Mouse (Mus musculus) limb, embryonic 13.5 days (tissue): Measurements from ENCODE around the gene Tspan3. TPM values are rescaled to one million over a fixed set of nuclear protein-coding genes. Genes with fewer than 3 reads are reported as not detected.
A peak's percentile ranks its signal among the peaks of the same experiment; 100 is the strongest.

Source experiments
- ATAC-seq: fragments of 200-750 bp; cut with Nextera tagmentation; 2 replicates; pipeline ENCODE4 v1.8.0; 2017; ENCODE audit warnings: low read depth, moderate number of reproducible peaks, moderate TSS enrichment; ENCODE audit not compliant: low FRiP score
- H3K27ac ChIP-seq: fragments of 300-500 bp; sonication (generic); 2 replicates; pipeline ENCODE4 v1.5.1; 2015; ENCODE audit warnings: inconsistent platforms, mild to moderate bottlenecking, moderate library complexity
- H3K27me3 ChIP-seq: fragments of 300-500 bp; sonication (generic); 2 replicates; pipeline ENCODE4 v1.6.1; 2015; ENCODE audit warnings: mild to moderate bottlenecking, inconsistent platforms
- H3K36me3 ChIP-seq: fragments of 300-500 bp; sonication (generic); 2 replicates; pipeline ENCODE4 v1.6.1; 2015; ENCODE audit warnings: inconsistent platforms, mild to moderate bottlenecking, moderate library complexity
- H3K4me1 ChIP-seq: fragments of 300-500 bp; sonication (generic); 2 replicates; pipeline ENCODE4 v1.6.1; 2015; ENCODE audit warnings: inconsistent platforms
- H3K4me2 ChIP-seq: fragments of 300-500 bp; sonication (generic); replicated peaks from 2 replicates; pipeline ENCODE4 v1.6.1; 2015; ENCODE audit warnings: inconsistent platforms, mild to moderate bottlenecking, moderate library complexity
- H3K4me3 ChIP-seq: fragments of 300-500 bp; sonication (generic); 2 replicates; pipeline ENCODE4 v1.5.1; 2015; ENCODE audit warnings: moderate library complexity, mild to moderate bottlenecking, inconsistent platforms
- H3K9ac ChIP-seq: fragments of 300-500 bp; sonication (generic); 2 replicates; pipeline ENCODE4 v1.6.1; 2015; ENCODE audit warnings: mild to moderate bottlenecking, inconsistent platforms
- H3K9me3 ChIP-seq: fragments of 300-500 bp; sonication (generic); 2 replicates; pipeline ENCODE4 v1.6.1; 2016; ENCODE audit warnings: inconsistent platforms
- WGBS: fragments of 180-500 bp; shearing (Covaris S2); methylation state at CpG from one replicate; pipeline ENCODE4 v1.1.7; 2015; 5-methylcytosine and 5-hydroxymethylcytosine counted together
- polyA plus RNA-seq: library from polyadenylated mRNA; unstranded; fragments of >200 nt; fragmentation: Nextera tagmentation; extraction: Ambion mirVana; gene quantifications from 2 replicates; pipeline ENCODE4 v1.2.1, GENCODE M21; 2015

Tspan3 gene
- polyA plus RNA-seq, 1 experiment from 2014 or later, result 550 TPM

DNA sequence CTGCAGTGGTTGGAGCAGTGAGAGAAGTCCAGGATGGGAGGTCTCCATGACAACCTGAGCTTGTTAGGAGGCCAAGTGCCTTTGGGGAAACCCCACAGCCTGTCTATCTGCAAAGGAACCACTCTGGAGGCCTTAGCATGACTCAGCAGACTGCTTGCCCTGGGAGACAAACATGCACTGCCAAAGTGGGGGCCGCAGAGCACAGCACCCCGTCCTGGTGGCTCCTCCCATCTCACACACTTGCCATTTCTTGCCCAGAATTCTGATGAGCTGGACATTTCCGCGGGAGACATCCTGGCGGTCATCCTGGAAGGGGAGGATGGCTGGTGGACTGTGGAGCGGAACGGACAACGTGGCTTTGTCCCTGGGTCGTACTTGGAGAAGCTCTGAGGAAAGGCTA, 36.9 kb downstream of the Tspan3 start:
- H3K9me3 ChIP-seq, result no peaks in the 10 kb centered on the region
- H3K36me3 ChIP-seq, result peaks cover 66% of the 10 kb centered on the region
- H3K9ac ChIP-seq, result no peak overlapping the region
- 0 out of 2 replicates have a peak, but pooled peaks cover 5% of the 10 kb centered on the region for H3K4me1 ChIP-seq
- no peak overlapping the region for H3K4me2 ChIP-seq
- no peak overlapping the region for H3K27ac ChIP-seq
- 88% methylated on average over 9 of the region's 9 CpGs for WGBS
- no peak overlapping the region for H3K4me3 ChIP-seq
- ATAC-seq, result no peak
- no peaks in the 10 kb centered on the region for H3K27me3 ChIP-seq

DNA sequence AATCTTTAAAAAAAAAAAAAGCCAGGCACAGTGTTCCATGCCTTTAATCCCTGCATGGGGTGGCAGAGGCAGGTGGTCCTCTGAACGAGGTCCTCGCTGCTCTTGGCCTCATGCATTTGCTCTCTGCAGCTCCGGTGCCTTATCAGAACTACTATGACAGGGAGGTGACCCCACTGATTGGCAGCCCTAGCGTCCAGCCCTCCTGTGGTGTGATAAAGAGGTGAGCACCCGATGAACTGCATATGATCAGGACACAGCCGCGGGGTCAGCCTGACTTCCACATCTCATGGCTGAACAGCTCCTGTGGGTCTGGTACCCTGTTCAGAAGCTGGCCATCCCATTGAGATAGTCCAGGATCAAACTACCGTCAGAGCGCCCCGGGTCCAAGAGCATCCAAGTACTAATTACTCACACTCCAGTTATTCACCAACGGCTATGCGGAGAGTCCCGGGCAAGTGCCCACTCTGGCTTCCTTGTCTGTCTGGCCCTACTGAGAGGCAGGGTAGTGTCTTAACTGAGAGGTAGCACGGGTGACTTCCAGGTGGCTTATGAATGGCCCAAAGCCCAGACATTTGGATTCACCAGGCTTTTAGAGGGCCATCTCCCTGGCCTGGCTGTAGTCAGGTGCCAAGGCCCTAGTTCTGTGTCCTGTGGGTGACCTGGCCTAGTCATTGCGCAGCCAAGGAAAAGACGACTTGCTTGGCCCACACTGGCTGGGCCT, 38.7 kb downstream of the Tspan3 start:
- no peaks in the 10 kb centered on the region for H3K9me3 ChIP-seq
- no peak overlapping the region for H3K4me2 ChIP-seq
- peaks cover 10% of the 10 kb centered on the region; the same call in 1 of the 2 replicates for H3K4me1 ChIP-seq
- no peaks in the 10 kb centered on the region for H3K27me3 ChIP-seq
- no peak for ATAC-seq
- H3K36me3 ChIP-seq, result peaks cover 49% of the 10 kb centered on the region
- no peak overlapping the region for H3K27ac ChIP-seq
- no peak overlapping the region for H3K4me3 ChIP-seq
- WGBS, result 91% methylated on average over 16 of the region's 16 CpGs
- no peak overlapping the region for H3K9ac ChIP-seq

DNA sequence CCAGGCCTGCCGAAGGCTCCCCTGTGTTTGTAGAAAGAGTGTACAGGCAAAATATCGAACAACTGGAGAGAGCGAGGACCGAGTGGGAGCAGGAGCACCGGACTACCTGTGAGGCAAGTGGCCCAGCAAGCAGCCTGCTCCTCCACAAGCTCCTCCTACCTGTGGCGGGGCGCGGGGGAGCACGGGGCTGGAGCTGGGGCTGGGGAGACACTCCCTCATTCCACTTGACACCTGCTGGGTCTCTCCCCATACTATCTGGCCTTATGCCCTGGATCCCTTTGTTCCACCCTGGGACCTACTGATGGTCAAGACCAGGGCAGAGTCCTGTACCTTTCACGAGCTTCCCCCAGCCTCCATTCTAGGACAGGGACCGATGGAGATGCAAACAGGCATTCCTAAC, 40.7 kb downstream of the Tspan3 start:
- H3K9ac ChIP-seq, result no peak overlapping the region
- no peaks in the 10 kb centered on the region for H3K9me3 ChIP-seq
- no peaks in the 10 kb centered on the region for H3K27me3 ChIP-seq
- H3K4me1 ChIP-seq, result peaks cover 16% of the 10 kb centered on the region
- peaks cover 28% of the 10 kb centered on the region for H3K36me3 ChIP-seq
- no peak overlapping the region for H3K4me3 ChIP-seq
- ATAC-seq, result no peak
- 33% methylated on average over 11 of the region's 11 CpGs for WGBS
- no peak overlapping the region for H3K4me2 ChIP-seq
- no peak overlapping the region for H3K27ac ChIP-seq

DNA sequence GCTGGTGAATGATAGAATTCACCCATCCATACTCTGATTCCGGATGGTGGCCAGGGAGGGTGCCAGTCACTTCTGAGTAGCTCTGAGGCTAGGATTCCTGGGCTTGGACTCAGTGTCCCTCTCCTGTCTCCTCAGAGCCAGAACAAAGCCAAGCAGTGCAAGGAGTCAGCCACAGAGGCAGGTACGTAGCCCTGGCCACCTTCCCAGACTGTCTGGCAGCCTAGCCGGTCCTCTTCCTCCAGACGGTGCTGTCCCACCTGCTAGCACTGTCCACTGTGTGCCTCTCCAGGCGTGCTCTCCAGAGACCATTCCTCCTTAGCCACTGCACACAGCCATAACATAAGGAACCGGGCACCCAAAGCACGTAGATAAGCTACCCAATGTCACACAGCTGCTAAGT, 41.7 kb downstream of the Tspan3 start:
- ATAC-seq, result no peak
- Histone ChIP-seq H3K4me1 (peaks cover 21% of the 10 kb centered on the region), H3K27ac (no peak overlapping the region; the same call in 1 of the 2 replicates), H3K4me3 (no peak overlapping the region), H3K9ac (no peak overlapping the region), H3K27me3 (no peaks in the 10 kb centered on the region), H3K36me3 (peaks cover 19% of the 10 kb centered on the region), H3K9me3 (no peaks in the 10 kb centered on the region), H3K4me2 (no peak overlapping the region)
- WGBS, result 71% methylated on average over 7 of the region's 7 CpGs

DNA sequence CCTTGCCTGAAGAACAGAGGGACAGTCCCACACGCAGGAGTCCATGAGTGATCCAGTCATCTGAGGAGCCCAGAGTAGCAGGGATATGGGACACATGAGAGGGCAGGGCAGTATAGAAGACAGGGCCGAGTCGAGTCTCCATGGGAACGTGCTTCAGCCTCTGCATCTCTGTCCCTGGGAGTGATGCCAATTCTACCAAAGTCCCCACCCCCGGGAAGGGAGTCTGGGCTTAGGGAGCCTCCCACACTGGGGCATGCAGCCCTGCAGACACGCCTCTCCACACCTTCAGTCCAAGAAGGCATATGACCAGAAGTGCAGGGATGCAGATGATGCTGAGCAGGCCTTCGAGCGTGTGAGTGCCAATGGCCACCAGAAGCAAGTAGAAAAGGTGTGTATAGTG, 42.3 kb downstream of the Tspan3 start:
- Histone ChIP-seq H3K4me2 (no peak overlapping the region), H3K4me1 (peaks cover 22% of the 10 kb centered on the region), H3K9ac (no peak overlapping the region), H3K4me3 (no peak overlapping the region), H3K27ac (no peak overlapping the region), H3K27me3 (no peaks in the 10 kb centered on the region), H3K36me3 (peaks cover 13% of the 10 kb centered on the region), H3K9me3 (no peaks in the 10 kb centered on the region)
- ATAC-seq, result no peak
- WGBS, result 64% methylated on average over 8 of the region's 8 CpGs

DNA sequence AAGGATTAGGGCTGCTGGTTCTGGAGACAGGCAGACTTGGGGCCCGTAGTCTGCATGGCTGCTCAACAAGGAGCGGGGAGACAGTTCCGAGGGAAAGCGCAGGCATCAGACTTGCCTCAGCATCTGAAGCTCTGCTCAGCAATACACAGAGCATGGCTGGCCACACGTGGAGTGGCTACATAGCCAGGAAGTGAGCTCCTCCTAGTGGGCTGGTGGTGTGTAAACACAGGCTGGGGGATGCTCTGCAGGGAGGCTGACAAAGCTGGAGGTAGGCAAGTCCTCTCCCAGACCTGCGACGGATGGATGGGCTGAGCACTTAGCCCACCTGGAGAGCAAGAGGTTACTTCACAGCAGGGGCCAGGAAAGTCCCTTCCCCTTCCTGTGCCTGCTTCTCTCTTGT, 44.2 kb downstream of the Tspan3 start:
- H3K27ac ChIP-seq, result no peak overlapping the region
- H3K9ac ChIP-seq, result 0 out of 2 replicates have a peak overlapping the region, but pooled peaks have one; percentile 2
- no peaks in the 10 kb centered on the region for H3K9me3 ChIP-seq
- 19% methylated on average over 7 of the region's 7 CpGs for WGBS
- H3K36me3 ChIP-seq, result no peaks in the 10 kb centered on the region
- H3K4me3 ChIP-seq, result no peak overlapping the region
- H3K27me3 ChIP-seq, result no peaks in the 10 kb centered on the region
- ATAC-seq, result no peak
- peak overlapping the region; percentile 30; the same call in 1 of the 2 replicates for H3K4me2 ChIP-seq
- H3K4me1 ChIP-seq, result peaks cover 22% of the 10 kb centered on the region

DNA sequence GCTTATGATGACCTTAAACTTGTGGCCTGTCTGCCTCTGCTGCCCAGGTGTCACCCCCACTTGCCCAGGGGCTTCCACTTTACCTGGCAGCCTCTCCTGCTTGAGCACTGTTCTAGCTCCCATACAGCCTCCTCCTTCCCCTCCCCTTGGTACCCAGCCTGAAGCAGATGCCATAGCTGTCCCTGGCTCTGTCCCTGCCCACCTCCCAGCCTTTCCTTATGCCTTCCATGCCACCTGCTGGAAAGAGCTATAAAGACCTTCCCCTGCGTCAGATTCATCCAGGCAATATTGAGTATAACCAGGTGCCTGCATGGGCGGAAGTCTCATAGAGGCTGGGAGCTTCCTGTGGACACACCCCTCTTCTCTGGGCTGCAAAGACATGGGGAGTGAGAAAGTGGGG, 45.6 kb downstream of the Tspan3 start:
- no peak overlapping the region for H3K27ac ChIP-seq
- no peak for ATAC-seq
- no peak overlapping the region for H3K4me3 ChIP-seq
- 56% methylated on average over 2 of the region's 2 CpGs for WGBS
- H3K4me1 ChIP-seq, result peaks cover 19% of the 10 kb centered on the region
- H3K9me3 ChIP-seq, result no peaks in the 10 kb centered on the region
- H3K9ac ChIP-seq, result no peak overlapping the region
- no peak overlapping the region for H3K4me2 ChIP-seq
- H3K36me3 ChIP-seq, result no peaks in the 10 kb centered on the region
- no peaks in the 10 kb centered on the region for H3K27me3 ChIP-seq

DNA sequence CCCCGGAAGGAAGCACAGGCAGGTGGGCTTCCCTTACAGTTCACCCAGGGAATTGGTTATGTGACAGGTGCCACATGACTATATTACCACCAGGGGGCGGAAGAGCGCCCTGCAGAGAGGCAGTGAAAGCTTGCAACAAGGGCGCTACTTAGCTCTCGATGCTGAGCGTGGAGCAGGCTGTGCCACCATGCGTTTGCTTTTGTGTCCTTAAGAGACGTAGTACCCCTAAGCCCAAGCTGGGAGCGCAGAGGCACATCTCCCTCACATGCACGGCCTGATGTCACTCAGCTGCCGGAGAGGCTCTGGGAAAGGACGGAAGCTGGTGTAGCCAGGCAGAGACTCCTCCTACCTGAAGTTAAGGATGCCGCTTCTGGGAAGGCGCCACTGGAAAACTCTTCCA, 46.7 kb downstream of the Tspan3 start:
- H3K9me3 ChIP-seq, result no peaks in the 10 kb centered on the region
- H3K4me3 ChIP-seq, result peak overlapping the region; percentile 46
- ATAC-seq, result peak; percentile 48
- WGBS, result 3% methylated on average over 14 of the region's 14 CpGs
- H3K4me2 ChIP-seq, result peak overlapping the region; percentile 76
- peaks cover 16% of the 10 kb centered on the region for H3K4me1 ChIP-seq
- peak overlapping the region; percentile 59 for H3K9ac ChIP-seq
- H3K36me3 ChIP-seq, result no peaks in the 10 kb centered on the region
- no peaks in the 10 kb centered on the region for H3K27me3 ChIP-seq
- H3K27ac ChIP-seq, result no peak overlapping the region

DNA sequence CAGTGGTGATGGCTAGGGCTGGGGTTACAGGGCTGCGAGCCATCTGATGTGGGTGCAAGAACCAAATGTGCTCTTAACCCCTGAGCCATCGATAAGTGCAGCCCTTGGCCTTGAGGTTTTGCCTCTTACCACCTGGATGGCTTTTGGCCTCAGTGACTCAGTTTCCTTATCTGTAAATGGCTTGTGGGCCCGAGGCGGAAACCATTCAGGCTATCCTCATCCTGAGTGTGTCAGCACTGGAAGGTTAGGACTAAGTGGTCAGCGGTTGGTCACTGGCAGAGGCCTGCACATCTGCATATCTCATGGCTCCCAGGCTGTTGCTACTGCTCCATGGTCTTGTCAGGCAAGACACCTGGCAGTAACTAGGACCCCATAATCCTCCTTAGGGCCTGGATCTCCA, 47.2 kb downstream of the Tspan3 start:
- H3K4me1 ChIP-seq, result peaks cover 21% of the 10 kb centered on the region
- H3K27ac ChIP-seq, result no peak overlapping the region
- no peak overlapping the region for H3K4me3 ChIP-seq
- H3K4me2 ChIP-seq, result no peak overlapping the region
- H3K9me3 ChIP-seq, result no peaks in the 10 kb centered on the region
- no peaks in the 10 kb centered on the region for H3K36me3 ChIP-seq
- H3K9ac ChIP-seq, result no peak overlapping the region
- WGBS, result 87% methylated on average over 5 of the region's 5 CpGs
- no peak; the same call in 1 of the 2 replicates for ATAC-seq
- no peaks in the 10 kb centered on the region for H3K27me3 ChIP-seq

DNA sequence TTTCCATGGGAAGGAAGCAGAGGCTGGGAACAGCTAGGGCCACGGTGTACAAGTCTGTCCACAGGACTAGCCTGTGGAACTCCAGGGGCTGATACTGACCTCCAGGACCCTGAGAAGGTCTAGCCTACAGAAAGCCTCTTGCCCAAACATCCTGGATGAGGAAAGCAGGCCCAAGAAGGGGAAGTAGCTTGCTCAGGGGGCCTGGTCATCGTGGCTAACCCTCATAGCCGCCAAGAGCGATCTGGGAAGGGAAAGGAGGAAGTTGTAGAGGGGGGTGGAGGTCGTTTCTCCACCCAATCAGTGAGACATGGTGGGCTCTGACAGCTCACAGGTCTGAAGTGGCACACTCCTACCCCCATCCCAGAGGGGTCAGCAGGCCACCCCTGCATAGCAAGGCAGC, 57.1 kb downstream of the Tspan3 start:
- H3K27me3 ChIP-seq, result no peaks in the 10 kb centered on the region
- H3K4me2 ChIP-seq, result no peak overlapping the region
- no peak overlapping the region for H3K9ac ChIP-seq
- no peak overlapping the region for H3K27ac ChIP-seq
- no peak for ATAC-seq
- no peaks in the 10 kb centered on the region for H3K36me3 ChIP-seq
- 75% methylated on average over 5 of the region's 5 CpGs for WGBS
- H3K4me1 ChIP-seq, result peaks cover 22% of the 10 kb centered on the region
- H3K4me3 ChIP-seq, result no peak overlapping the region
- no peaks in the 10 kb centered on the region for H3K9me3 ChIP-seq

DNA sequence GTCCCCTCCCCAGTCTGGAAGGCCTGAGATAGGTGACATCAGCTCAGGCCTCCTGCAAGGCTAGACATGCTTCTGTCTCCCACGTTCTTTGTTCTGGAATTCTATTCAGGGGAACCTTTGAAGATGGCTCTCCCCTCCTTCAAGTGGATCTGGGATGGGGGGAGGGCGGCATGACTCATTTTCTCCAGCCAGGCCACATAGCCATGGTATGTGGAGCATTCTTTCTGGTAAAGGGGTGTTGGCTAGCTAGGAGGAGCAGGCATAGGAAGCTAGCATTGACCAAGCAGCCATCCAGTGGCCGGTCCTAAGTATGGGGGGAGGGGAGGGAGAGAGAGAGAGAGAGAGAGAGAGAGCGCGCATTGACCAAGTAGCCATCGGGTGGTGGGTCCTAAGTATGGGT, 57.8 kb downstream of the Tspan3 start:
- no peak overlapping the region for H3K9ac ChIP-seq
- no peak overlapping the region for H3K27ac ChIP-seq
- ATAC-seq, result no peak
- H3K36me3 ChIP-seq, result no peaks in the 10 kb centered on the region
- no peak overlapping the region for H3K4me3 ChIP-seq
- no peak overlapping the region for H3K4me2 ChIP-seq
- H3K9me3 ChIP-seq, result no peaks in the 10 kb centered on the region
- H3K27me3 ChIP-seq, result no peaks in the 10 kb centered on the region
- peaks cover 15% of the 10 kb centered on the region for H3K4me1 ChIP-seq
- 70% methylated on average over 6 of the region's 6 CpGs for WGBS

DNA sequence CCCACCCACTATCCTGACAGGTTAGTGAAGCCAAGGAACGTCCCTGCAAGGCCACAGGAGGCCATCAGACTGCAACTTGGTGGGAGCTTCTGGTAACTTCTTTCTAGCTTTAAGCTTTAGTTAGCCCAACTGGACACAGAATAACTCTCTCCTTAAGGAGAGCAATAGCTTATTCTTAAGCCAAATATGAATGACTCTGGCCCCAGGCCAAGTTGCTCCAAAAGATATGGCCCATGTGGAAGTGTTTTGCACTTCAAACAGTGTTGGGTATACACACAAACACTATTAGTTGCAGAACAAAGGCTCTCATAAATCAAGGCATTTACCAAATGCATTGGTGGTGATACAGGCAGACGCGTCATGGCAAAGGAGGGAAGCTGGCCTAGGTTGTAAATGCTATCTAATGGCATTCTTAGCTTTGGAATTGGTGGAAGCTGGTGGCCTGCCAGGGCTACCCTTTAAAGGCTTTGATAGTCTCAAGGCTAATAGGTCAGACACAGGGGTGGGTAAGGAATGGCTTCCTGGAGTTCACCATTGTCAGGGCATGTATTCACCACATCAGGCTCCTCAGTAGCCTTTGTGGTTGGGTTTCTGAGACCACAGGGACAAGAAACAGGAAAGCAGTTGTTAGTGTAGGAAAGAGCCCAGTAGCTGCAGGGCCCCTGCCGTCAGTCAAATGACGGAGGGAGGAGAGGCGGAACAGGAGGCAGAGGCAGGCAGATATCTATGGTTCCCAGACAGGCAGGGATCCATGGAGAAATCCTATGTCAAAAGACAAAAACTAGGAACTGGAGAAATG, 58.8 kb downstream of the Tspan3 start:
- H3K36me3 ChIP-seq, result no peaks in the 10 kb centered on the region
- no peak for ATAC-seq
- no peak overlapping the region for H3K27ac ChIP-seq
- no peak overlapping the region for H3K4me2 ChIP-seq
- H3K27me3 ChIP-seq, result no peaks in the 10 kb centered on the region
- peaks cover 9% of the 10 kb centered on the region; the same call in 1 of the 2 replicates for H3K4me1 ChIP-seq
- 49% methylated on average over 6 of the region's 6 CpGs for WGBS
- no peak overlapping the region for H3K9ac ChIP-seq
- no peaks in the 10 kb centered on the region for H3K9me3 ChIP-seq
- H3K4me3 ChIP-seq, result no peak overlapping the region
